Mouse (Mus musculus): Measurements from ENCODE around the gene Mfsd11.

DNA sequence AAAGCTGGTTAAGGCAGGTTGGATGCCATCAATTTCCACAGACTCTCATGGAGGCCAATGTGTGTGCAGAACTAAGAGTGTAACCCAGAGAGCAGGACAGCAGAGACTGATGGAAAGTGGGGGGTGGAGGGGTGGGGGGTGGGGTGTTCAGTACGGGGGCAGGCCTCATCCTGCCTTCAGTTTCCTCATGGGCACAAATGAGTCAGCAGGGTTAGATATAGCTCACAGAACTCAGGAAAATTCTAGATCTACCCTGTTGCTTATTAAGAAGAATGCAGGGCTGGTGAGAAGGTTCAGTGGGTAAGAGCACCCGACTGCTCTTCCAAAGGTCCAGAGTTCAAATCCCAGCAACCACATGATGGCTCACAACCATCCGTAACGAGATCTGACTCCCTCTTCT, 17.4 kb downstream of the Mfsd11 start:
- no peak for TF ChIP-seq CTCF (IDR thresholded peaks at IDR 0.05; ENCODE audit: borderline replicate concordance, extremely low read depth, insufficient read depth, insufficient read length)
- TF ChIP-seq POLR2A (IDR thresholded peaks at IDR 0.05; ENCODE audit: borderline replicate concordance, extremely low read depth, insufficient read depth, insufficient read length, poor library complexity, severe bottlenecking) = no peak
